Mouse (Mus musculus) spleen, postnatal 4 days (tissue): Measurements from ENCODE around the gene Caskin2.

Experiments
- DNase-seq, 2 experiments: peaks; one replicate each; pipeline ENCODE4 v3.0.0; 2022; ENCODE audit warnings: low spot score in 2 of 2

The Caskin2 gene

DNA sequence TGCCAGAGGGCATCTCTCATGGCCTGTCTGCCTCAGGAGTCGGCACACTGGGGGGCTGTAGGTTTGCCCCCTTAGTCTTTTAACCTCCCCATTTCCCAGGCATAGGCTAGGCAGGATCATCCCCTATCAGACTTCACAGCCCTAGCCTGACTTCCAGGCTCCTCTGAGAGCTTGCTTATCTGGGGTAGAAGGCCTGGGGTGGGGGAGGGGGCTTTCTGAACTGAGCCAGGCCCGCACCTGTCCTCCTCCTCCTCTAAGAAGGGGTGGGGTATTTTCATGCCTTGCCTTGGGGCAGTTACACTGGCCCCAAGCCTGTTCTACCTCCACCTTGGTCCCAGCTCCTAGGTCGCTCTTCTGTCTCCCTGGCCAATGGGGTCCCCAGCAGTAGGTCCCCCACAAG, 18.1 kb upstream of the Caskin2 start:
- no peak for DNase-seq

DNA sequence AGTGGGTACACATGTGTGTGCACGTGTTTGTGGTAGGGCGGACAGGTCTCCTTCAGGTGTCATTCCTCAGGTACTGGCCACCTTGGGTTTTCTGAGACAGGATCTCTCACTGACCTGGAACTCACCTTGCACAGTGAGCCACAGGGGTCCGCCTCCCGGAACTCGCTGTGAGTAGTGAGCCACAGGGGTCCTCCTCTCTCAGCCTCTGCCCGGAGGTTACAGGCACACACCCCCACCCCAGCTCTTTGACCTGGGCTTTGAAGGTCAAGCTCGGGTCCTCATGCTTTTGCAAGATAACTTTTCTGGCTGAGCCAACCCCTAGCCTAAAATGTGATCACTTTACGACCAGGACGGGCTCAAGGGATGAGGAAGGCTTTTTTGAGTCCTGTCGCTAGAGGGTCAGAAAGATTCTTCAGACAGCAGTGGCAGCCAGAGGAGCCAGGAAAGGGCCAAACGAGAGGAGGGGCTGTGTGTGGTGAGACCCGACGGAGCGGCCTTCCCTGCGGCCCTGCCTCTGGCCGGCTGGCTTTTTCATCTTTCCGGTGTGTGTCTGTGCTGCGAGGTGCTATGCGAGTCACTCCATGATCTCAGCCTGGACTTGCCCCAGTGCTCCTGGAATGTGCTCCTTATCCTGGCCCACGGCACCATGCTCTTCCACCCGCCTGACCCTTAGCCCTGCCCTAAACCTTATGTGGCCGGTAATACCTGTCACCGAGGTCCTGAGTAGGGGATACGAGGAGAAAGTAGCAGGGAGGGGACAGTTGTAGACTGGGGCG, 17.3 kb upstream of the Caskin2 start:
- DNase-seq, result no peak

DNA sequence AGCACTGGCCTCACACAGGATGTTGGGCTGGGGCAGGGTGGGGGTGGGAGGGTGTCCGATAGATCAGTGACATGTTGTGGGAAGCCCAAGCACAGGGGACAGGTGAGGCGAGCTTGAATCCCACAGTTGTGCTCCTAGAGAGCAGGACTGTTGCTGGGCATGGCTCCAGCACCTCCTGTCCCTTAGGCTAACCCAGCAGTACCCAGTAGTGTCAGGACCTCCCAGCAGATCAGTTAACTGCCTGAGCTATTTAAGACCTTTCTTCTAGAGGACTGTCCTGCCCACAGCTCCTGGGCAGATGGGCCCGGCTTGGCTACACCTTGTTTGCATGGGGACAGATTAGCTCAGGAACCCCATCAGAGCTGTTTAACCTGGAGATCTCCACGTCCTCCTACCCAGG, 15.6 kb upstream of the Caskin2 start:
- DNase-seq, result no peak

DNA sequence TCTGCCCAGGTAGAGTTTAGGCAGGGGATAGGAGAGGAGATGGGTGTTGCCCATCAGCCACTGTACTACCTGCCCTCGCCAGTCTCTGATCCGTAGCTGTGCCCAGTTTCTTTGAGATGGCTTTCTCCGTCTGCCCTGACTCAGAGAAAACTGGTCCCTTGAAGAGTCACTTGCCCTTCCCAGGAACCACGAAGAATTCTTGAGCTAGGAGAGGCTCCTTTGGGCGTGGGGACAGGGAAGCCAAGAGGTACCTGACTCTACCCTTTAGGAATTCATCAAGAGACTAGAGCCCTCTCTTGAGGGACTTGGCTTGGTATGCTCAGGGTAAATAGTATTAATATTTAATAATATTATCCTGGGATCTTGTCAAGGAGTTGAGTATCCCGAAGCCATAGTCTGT, 14.2 kb upstream of the Caskin2 start:
- DNase-seq, result no peak

DNA sequence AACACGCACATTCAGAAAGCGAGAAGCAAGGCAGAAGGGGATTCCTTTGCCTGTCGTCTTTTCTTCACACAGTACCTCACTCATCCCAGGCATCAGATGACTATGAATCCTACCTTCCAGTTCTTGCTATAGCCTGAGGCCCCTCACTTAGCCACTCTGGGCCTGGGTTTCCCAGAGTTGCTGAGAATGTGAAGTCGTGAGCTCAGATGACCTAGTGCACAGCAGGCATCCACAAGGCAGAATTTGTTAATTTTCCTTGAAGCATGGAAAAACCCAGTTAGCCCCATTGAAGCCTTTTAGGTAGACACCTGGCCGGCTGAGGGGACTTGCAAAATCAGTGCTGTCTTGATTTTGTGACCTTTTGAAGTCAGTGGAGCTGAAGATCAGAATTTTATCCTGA, 13.0 kb upstream of the Caskin2 start:
- no peak for DNase-seq

DNA sequence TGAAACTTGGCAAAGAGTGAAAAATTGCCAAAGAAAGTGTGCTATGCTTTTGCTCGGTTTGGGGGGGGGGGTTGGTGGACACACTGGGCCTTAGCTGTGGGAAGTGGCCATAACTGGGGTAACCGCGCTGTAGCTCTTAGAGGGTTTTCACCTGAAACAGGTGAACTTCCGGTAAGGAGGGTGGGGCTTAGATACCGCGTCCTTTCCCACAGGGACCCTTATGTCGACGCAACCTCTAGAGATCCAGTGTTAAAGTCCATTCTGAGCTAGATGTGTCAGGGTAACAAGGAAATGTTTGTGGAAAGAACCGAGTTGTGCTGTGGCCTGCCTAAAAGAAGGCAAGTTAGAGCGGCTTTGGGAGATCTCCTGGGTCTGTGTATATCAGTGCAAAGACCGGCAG, 11.4 kb upstream of the Caskin2 start:
- no peak for DNase-seq

DNA sequence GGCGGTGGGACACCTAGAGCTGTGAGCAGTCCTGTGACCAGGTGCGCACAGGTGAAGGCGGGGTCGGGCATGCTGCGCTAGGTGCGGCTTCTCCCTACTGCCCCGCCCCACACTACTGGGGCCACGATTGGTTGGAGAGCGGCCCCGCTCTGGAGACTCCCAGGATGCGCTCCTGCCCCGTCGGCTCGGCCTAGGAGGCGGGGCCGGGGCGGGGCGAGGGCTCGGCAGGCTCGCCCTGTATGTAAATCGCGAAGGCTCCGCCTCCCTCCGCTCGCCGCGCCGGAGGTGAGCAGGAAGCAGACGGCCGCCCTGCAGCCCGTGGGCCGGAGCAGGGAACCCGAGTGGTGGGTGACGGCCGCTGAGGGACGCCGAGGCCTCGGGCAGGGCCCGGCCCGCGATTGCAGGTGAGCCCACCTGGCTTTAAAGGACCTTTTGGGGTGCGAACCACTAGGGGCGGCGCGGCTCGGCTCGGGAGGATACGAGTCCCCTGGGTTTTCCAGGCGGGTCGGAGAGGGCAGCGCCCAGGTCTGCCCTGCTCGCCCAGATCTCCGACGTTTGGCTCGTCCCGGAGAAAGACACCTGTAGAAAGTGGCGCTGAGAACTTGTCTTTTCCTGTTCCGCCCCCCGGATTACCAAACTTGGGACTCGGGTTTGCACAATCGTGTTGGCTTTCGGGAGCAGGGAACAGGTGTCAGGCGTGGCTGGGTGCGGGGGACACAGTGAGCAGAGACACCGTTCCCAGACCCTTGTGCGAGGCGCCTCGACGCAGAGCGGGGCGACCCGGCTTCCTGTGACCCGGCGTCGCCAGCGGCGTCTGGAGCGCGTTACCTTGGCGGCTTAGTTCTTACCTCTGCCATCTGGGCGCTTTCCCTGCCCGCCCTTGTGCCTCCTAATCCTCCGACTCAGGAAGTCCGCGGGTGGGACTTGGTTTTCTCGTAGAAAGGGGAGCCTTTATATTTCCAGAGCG, 10.6 kb upstream of the Caskin2 start, which contains the start of gene Llgl2:
Gene Llgl2 (plus strand): TSS at position 276 of the 967 bp plus-strand sequence.
- peak; percentile 89 to 93 for DNase-seq

DNA sequence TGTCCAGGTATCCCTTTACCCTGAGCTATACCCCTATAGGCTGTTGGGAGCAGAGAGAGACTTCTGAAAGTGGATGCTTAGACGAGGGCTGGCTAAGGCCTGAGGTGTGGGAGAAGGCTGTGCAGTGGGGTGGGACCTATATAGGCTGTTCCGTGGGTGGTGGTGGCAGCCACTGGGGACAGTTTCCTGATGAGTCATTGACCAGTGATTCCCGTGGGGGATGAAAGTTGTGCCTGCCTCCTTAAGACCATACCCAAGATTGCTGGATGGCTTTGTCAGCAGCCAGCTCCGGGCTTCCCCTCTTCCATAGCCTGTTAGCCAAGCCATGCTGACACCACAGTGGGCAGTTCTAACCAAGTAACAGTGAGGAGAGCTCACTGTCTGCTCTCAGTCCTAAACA, 7.6 kb upstream of the Caskin2 start:
- no peak for DNase-seq

DNA sequence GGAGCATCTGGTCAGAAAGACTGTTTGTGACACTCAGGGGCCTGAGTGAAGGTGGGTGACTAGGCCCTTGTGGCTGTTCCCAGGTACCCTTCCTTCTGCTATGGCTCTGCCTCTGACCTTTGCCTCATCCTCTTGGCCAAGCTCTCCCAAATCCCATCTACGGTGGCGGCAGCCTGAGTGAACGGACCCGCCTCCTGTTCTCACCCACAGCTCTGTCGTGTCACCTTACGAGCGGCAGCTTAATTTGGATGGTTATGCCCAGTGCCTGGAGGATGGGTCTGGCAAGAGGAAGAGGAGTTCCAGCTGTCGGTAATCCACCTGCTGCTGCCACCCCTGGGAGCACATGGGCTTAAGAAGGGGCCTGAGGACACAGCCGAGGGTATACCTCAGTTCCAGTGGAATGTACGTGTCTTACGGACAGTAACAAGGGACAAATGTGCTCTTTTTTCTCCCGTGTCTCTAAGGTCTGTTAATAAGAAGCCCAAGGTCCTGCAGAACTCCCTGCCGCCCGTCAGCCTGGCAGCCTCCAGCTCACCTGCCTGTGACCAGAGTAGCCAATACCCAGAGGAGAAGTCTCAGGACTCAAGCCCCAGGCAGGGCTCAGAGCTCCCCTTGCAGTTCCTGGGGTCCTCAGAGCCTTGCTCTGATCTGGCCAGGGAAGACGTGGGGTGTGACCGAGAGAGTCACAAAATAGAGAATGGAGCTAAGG, 6.6 kb upstream of the Caskin2 start:
- no peak for DNase-seq

DNA sequence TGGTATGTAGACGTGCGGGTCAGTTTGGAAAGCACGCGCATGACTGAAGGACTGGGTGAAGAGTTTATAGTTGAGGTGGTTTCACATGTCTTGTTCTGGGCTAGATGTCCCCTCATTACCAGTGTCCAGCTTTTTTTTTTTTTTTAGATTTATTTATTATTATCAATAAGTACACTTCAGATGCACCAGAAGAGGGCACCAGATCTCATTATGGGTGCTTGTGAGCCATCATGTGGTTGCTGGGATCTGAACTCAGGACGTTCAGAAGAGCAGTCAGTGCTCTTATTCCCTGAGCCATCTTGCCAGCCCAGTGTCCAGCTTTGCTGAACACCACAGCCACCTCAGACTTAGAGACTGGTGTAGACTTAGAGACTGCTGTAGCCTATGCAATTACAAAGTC, 3.9 kb upstream of the Caskin2 start:
- no peak for DNase-seq

DNA sequence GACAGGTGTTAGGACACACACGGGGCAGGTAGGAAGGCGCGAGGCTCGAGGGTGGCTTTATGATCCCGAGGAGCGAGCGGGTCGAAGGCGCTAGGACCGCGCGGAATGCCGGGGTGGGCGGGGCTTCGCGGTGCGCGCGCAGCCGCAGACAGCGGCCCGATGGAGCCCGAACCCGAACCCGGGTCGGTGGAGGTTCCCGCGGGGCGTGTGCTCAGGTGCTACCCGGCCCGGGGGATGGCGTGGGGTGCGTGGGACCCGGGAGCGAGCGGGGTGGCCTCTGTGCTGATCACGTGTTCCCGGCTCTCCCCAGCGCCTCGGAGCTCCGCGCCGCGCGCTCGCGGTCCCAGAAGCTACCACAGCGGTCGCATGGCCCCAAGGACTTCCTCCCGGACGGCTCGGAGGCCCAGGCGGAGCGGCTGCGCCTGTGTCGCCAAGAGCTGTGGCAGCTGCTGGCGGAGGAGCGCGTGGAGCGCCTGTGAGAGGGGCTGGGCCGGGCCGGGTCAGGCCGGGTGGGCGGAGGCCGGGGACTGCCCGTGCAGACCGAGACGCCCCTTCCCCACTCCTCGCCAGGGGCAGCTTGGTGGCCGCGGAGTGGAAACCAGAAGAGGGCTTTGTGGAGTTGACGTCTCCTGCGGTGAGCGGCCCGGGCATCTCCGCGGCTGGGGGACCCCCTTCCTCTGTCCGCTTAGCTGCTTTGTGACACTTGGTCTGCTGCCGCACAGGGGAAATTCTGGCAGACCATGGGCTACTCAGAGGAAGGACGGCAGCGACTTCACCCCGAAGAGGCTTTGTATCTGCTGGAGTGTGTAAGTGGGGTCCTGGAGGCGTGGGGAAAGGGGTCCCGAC, 1.4 kb upstream of the Caskin2 start, which contains the start of gene Tsen54:
Gene Tsen54 (plus strand): TSS at position 120 of the 846 bp plus-strand sequence.
- DNase-seq, result peak; percentile 91 to 98

DNA sequence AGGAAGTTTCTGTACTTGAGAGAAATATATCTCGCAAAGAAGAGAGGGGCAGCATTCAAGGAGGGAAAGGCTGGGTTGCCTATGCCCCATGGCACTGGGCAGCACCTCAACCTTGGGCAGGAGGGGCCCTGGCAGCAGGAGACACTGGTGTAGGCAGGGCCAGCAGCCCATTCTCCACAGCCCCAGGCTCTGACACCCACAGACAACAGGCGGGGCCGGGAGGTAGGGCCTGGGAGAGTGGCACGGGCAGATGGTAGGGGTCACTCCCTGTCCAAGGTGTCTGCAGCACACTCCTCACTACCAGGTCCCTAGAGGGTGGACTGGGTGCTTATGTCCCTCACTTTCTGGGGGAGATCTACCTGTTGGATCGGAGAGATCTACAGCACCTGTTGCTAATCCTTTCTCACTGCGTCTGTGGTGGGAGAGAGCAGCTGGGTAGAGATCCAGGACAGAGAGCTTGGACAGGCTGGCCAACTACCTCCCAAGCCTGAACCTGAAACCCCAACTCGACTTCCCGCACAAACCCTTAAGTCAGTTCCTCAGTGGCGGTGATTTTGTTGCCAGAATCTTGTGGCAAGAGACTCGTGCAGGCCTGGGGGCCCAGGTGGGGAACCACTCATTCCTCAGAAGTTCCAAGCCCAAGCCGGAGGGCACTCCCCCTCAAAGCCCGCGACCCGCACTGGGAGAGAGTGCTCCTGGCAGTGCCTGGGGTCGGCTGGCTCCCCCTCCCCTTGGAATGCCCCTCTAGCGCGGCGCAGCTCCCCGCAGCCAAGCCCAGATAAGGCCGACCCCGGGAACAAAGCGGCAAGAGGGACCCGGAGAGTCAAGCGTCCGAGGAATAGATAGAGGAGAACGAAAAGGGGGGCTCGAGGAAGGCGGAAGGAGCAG, 662 bp downstream of the Caskin2 start:
- no peak for DNase-seq

DNA sequence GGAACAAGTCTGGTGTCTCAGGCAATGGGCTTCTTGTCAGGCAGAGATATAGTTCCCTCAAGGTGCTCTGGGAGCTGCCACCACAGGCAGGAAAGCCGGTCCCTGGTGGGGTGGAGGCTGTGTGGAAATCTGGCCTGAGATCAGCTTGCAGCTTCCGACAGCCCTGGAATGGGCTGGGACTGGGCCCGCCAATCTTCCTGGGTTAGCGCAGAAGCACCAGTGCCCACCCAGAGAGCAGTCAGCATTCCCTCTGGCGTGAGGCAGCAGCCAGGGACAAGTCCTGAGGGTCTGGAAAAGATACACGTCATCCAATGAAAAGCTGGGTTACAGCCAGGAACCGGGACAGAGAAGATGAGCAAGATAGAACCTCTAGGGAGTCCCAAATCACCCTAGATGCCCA, 1.3 kb downstream of the Caskin2 start:
- DNase-seq, result no peak

DNA sequence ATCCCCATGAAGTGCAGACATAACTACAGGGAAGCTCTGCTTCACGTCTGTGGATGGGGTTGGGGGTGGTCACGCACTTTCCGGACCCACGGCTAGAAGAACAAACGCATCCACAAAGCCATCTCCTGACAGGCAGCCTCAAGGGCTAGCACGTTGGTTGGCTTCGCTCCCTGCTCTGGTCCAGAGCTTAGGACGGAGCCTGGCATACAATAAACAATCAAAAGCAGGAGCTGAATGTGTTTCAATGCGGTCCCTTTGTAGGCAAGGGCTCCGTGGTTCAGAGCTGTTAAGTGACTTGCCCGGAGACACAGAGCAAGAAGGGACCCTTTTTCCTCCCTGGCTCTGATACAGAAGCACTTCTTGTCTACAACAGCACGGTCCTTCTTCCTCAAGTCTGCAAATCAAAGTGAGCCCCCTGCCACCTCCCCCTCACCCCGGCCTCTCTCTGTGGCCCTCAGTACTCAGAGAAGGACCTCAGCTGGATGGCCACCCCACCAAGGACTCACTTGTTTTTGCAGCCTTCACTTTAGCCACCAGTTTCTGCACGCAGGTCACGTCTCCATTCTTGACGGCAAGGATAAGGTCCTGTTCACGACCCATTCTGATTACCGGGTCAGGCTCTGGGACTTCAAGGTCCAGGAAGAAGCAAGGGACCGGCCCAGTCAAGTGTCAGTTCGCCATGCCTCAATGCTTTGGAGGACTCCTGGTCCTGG, 1.9 kb downstream of the Caskin2 start:
- no peak for DNase-seq

DNA sequence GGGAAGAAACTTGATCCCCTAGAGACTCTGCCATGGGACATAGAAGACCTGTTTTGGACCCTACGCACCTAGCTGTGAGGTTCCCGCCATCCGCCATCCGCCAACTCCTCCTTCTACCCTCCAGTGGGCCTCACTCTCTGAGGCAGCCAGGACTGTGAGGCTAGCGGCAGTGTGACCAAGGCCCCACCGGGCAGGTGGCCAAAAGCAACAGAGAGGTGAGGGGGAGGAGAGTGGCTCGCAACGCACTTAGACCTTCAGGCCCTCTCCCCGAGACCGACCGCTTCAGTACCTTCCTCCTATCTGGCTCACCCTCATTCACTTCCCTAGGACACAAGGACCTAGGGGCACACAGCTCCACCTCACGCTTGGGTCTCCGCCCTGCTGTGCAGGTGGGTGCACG, 3.1 kb downstream of the Caskin2 start:
- DNase-seq, result no peak

DNA sequence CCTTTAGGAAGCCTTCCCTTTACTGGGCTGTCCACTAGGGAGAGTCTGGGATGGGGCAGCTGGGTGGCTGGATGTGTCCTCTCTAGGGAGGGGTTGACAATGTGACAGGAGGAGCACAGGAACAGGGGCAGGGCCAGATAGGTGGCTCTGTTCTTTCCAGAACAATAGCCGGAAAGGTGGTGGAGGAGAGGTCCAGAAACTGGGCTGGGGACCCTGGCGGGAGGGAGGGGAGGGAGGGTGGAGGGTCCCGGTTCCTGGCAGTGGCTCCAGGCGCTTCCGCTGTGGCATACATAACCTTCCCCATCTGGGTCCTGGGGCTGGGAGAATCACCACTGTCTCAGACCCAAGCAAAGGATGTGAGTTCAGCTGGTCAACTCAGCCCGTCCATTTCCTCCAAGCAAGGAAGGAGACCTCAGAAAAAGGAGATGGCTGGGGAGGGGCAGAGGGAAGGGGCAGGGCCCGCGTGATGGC, 4.1 kb downstream of the Caskin2 start:
- no peak for DNase-seq

DNA sequence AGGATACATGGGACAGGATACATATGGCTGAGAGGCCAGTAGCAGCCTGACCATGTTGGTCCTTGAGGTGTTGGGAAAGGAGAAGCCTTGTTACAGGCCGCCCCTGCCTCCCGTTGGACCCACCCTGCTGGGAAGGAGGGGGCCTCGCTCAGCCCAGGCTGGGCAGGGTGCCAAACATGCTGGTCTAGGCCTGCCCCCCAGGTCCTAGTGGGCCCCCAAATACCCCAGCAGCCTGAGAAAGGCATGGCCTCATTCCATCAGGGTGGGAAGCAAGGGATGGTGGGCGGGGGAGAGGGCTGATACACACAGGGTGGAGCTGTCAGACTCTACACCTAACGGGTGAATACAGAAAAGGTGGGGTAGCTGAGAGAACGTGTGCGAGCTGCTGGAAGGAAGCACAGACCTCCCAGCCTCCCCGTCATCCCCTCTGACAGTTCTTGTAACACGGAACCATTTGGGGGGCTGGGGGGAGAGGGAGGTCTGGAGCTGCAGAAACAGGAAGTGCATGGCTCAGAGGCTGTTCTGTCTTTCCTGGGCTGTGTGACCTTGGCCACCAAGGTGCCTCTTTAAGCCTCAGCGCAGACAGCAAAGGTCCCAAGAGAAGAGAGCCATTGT, 4.6 kb downstream of the Caskin2 start:
- no peak for DNase-seq

DNA sequence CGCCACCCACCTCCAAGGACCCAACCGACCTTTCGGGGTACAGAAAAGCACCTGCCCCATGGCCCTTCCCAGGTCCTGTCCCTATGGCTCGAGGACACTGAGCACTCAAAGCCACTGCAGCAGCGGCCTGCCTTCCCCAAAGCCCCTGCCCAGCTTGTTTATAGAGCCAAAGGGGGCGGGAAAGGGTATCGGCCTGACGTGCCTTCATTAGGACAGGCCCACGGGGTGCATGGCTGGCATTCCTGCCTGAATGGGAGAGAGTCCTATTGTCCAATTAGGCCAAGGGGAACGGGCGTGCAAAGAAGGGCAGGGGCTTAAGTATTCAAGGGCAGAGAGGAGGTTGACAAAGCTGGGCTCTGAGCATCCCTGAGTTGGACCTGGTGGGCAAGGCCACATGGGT, 5.5 kb downstream of the Caskin2 start:
- no peak for DNase-seq

DNA sequence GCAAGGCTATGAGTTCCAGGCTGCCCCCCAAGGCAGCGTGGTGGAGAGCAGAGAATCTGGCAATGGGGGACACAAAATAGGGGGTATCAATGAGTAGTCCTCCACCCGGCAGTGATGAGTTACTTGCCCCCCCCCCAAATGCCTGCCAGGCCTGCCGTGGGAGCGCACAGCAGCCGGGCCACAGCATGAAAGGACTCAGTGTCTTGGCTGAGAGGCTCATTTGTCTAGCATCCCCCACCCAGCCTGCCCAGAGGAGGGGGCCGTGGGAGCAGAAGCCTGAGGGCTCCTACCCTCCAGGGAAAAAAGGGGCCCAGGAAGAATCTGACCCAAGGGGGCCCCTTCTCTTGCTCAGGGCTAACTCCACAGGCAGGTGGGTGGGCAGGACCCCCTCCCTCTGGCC, 6.1 kb downstream of the Caskin2 start:
- no peak for DNase-seq
